Mouse (Mus musculus): ENCODE results near the gene Slc5a10. TPM values are rescaled to one million over a fixed set of nuclear protein-coding genes. Genes with fewer than 3 reads are reported as not detected.
"Not testable (repeated sequence)": the region's sequence is repeated elsewhere in the genome, so short reads cannot be mapped to it uniquely, and the experiment has no call there.

The Slc5a10 gene
- total RNA-seq, 2 experiments from 2014 or later: not detected

GRCm38 (mm10) chr11:61650470-61651265, 70.0 kb downstream of the Slc5a10 start:
- DNase-seq (ENCODE audit: low spot score in 2 of 2): no peak

- DNase-seq (ENCODE audit: low spot score in 2 of 2): no peak
Observed at GRCm38 (mm10) chr11:61649626-61650025, 71.0 kb downstream of the Slc5a10 start.

- no peak for DNase-seq (ENCODE audit: low spot score in 2 of 2)
Observed at GRCm38 (mm10) chr11:61649163-61649580, 71.5 kb downstream of the Slc5a10 start.

- no peak for DNase-seq (ENCODE audit: low spot score in 2 of 2)
Observed at GRCm38 (mm10) chr11:61648749-61649115, 71.9 kb downstream of the Slc5a10 start.

- DNase-seq (ENCODE audit: low spot score in 2 of 2): no peak
Observed at GRCm38 (mm10) chr11:61647956-61648748, 72.5 kb downstream of the Slc5a10 start.

GRCm38 (mm10) chr11:61647110-61647910, 73.3 kb downstream of the Slc5a10 start:
- no peak for DNase-seq (ENCODE audit: low spot score in 2 of 2)

- DNase-seq (ENCODE audit: low spot score in 2 of 2): no peak
Observed at GRCm38 (mm10) chr11:61646499-61647039, 74.1 kb downstream of the Slc5a10 start.

- DNase-seq (ENCODE audit: low spot score in 2 of 2): no peak
Observed at GRCm38 (mm10) chr11:61645357-61645857, 75.2 kb downstream of the Slc5a10 start.

- DNase-seq (ENCODE audit: low spot score in 2 of 2): no peak
Observed at GRCm38 (mm10) chr11:61644576-61645326, 75.9 kb downstream of the Slc5a10 start.

- no peak for DNase-seq (ENCODE audit: low spot score in 2 of 2)
Observed at GRCm38 (mm10) chr11:61643184-61643961, 77.3 kb downstream of the Slc5a10 start.

- DNase-seq (ENCODE audit: low spot score in 2 of 2): no peak
Observed at GRCm38 (mm10) chr11:61642106-61642505, 78.5 kb downstream of the Slc5a10 start.

GRCm38 (mm10) chr11:61640585-61640984, 80.0 kb downstream of the Slc5a10 start:
- DNase-seq (ENCODE audit: low spot score in 2 of 2): not testable (repeated sequence)

- DNase-seq (ENCODE audit: low spot score in 2 of 2): no peak
Observed at GRCm38 (mm10) chr11:61639601-61640177, 80.9 kb downstream of the Slc5a10 start.

- DNase-seq (ENCODE audit: low spot score in 2 of 2): no peak
Observed at GRCm38 (mm10) chr11:61638764-61639536, 81.7 kb downstream of the Slc5a10 start.

- DNase-seq (ENCODE audit: low spot score in 2 of 2): no peak
Observed at GRCm38 (mm10) chr11:61637856-61638255, 82.8 kb downstream of the Slc5a10 start.

GRCm38 (mm10) chr11:61637413-61637812, 83.2 kb downstream of the Slc5a10 start:
- no peak for DNase-seq (ENCODE audit: low spot score in 2 of 2)

GRCm38 (mm10) chr11:61636309-61636708, 84.3 kb downstream of the Slc5a10 start:
- DNase-seq (ENCODE audit: low spot score in 2 of 2): not testable (repeated sequence)

GRCm38 (mm10) chr11:61629621-61630020, 91.0 kb downstream of the Slc5a10 start:
- DNase-seq (ENCODE audit: low spot score in 2 of 2): no peak
